Mouse (Mus musculus) E14TG2a.4 (cell line): ENCODE results near the gene Slc10a4.

ENCODE experiments used
- H3K27me3 ChIP-seq: 2 replicates; pipeline ENCODE4 v1.6.1; 2014; ENCODE audit warnings: low read length, control low read depth; ENCODE audit not compliant: insufficient read depth
- H3K36me3 ChIP-seq: 2 replicates; pipeline ENCODE4 v1.6.1; 2014; ENCODE audit warnings: low read length, control low read depth; ENCODE audit not compliant: insufficient read depth
- H3K4me1 ChIP-seq: replicated peaks from 2 replicates; pipeline ENCODE4 v1.6.1; 2014; ENCODE audit warnings: low read depth, low read length, control low read depth
- H3K4me3 ChIP-seq: replicated peaks from 2 replicates; pipeline ENCODE4 v1.5.1; 2014; ENCODE audit warnings: mild to moderate bottlenecking, low read length
- H3K9me3 ChIP-seq: 2 replicates; pipeline ENCODE4 v1.6.1; 2014; ENCODE audit warnings: low read length, control low read depth
- CTCF ChIP-seq: conservative IDR thresholded peaks from 2 replicates; pipeline ENCODE4 v1.5.1; 2014; ENCODE audit warnings: low read length
- NANOG ChIP-seq: IDR thresholded peaks from 2 replicates; pipeline ENCODE4 v1.6.1; 2014; ENCODE audit warnings: borderline replicate concordance, low read length, mixed read lengths
- POU5F1 ChIP-seq: IDR thresholded peaks from 2 replicates; pipeline ENCODE4 v1.6.1; 2014; ENCODE audit warnings: low read length, borderline replicate concordance

Gene Slc10a4

GRCm38 (mm10) chr5:73006784-73007581 is at the start of gene Slc10a4:
TSS of gene Slc10a4 (plus strand) at chr5:73006883.
- H3K4me1 ChIP-seq: peaks cover 9% of the 10 kb centered on the region
- peaks cover 57% of the 10 kb centered on the region for H3K27me3 ChIP-seq
- H3K9me3 ChIP-seq: no peaks in the 10 kb centered on the region
- peak within 1 kb of the TSS; percentile 76 for H3K4me3 ChIP-seq
- H3K36me3 ChIP-seq: no peaks in the 10 kb centered on the region
- TF ChIP-seq NANOG (no peak), CTCF (no peak), POU5F1 (no peak)

GRCm38 (mm10) chr5:72957281-72957680 is 49.4 kb upstream of the Slc10a4 start:
- no peaks in the 10 kb centered on the region for H3K9me3 ChIP-seq
- H3K27me3 ChIP-seq: no peaks in the 10 kb centered on the region
- peaks cover 21% of the 10 kb centered on the region for H3K36me3 ChIP-seq
- no peak overlapping the region for H3K4me3 ChIP-seq
- TF ChIP-seq NANOG: no peak
- TF ChIP-seq CTCF: no peak
- no peak for TF ChIP-seq POU5F1
- H3K4me1 ChIP-seq: no peaks in the 10 kb centered on the region

DNA sequence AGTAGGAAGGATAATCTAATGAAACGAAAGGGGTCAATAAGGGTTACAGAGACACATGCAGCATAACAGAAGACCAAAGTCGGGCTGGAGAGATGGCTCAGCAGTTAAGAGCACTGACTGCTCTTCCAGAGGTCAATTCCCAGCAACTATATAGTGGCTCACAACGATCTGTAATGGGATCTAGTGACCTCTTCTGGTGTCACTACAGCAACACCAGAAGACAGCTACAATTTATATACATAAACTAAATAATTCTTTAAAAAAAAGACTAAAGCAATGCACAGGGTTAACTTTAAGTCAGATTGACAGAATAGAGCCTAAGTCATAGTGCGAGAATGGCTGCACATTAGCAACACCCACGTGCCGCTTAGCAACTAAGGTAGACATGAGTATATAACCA is 46.6 kb upstream of the Slc10a4 start:
- Histone ChIP-seq H3K9me3 (no peaks in the 10 kb centered on the region), H3K27me3 (no peaks in the 10 kb centered on the region), H3K36me3 (peaks cover 31% of the 10 kb centered on the region), H3K4me1 (no peaks in the 10 kb centered on the region), H3K4me3 (no peak overlapping the region)
- TF ChIP-seq POU5F1: no peak
- TF ChIP-seq CTCF: no peak
- no peak for TF ChIP-seq NANOG

DNA sequence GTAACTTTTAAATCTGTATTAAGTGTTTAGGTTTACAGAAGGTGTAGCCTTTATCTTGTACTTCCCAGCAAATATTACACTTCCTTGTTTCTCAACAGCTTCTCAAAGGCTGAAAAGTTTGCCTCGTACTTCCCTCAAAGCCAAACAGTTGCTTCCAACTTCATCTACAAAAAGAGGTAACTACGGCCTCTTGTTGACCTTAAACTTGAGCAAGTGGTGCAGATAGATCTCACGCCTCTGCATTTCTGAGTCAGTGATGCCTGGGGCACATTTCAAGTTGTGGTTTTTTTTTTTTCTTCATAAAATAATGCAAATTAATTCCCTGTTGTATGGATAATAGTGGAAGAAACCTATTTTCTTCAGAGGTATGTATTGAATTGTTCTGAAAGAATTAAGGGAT is 41.0 kb upstream of the Slc10a4 start:
- no peak overlapping the region for H3K4me3 ChIP-seq
- no peaks in the 10 kb centered on the region for H3K27me3 ChIP-seq
- TF ChIP-seq POU5F1 (no peak), CTCF (no peak), NANOG (no peak)
- H3K9me3 ChIP-seq: no peaks in the 10 kb centered on the region
- H3K36me3 ChIP-seq: peaks cover 52% of the 10 kb centered on the region
- H3K4me1 ChIP-seq: 0 out of 2 replicates have a peak, but pooled peaks cover 7% of the 10 kb centered on the region

DNA sequence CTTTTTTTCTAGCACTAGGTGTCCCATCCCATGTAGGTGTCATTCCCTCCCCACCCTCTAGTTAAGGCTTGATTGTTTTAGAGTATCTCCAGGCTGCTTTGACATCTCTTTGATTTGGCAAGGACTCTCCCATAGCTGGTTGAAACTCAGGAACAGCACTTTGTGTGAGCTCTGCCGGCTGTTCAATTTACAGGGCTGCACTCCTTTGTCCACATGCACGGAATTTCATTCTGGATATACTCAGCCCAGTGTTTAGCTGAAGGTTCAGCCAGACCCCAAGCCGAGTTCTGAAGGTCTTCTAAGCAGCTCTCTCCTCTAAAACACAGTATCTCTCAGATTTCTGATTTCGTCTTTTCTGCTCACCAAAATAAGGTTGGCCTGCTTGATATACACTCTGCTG is 34.2 kb upstream of the Slc10a4 start:
- Histone ChIP-seq H3K36me3 (peaks cover 86% of the 10 kb centered on the region), H3K4me3 (no peak overlapping the region), H3K9me3 (no peaks in the 10 kb centered on the region), H3K27me3 (no peaks in the 10 kb centered on the region), H3K4me1 (peaks cover 26% of the 10 kb centered on the region)
- no peak for TF ChIP-seq CTCF
- no peak for TF ChIP-seq NANOG
- no peak for TF ChIP-seq POU5F1

DNA sequence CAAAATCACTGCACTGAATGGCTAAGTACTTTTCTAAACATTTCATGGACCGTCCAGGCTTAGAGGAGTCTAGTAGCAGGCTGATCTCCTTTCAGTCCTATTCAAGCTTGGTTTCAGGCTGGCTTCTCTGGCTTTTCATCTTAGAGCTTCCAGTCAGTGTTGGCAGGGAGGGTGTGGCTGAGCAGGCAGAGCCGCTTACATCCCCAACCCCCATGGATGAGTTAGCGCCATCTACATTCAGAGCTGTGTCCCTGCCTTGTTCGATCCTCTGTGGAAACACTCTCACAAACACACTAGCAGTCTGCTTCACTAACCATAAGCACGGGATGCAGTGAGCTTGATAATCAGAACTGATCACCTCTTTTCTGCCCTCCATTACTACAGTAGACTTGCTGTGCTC is 33.7 kb upstream of the Slc10a4 start:
- TF ChIP-seq POU5F1 (no peak), NANOG (no peak), CTCF (no peak)
- H3K4me1 ChIP-seq: peaks cover 26% of the 10 kb centered on the region
- H3K9me3 ChIP-seq: no peaks in the 10 kb centered on the region
- peaks cover 86% of the 10 kb centered on the region for H3K36me3 ChIP-seq
- H3K4me3 ChIP-seq: no peak overlapping the region
- H3K27me3 ChIP-seq: no peaks in the 10 kb centered on the region

GRCm38 (mm10) chr5:72974602-72975001 is 32.1 kb upstream of the Slc10a4 start, which contains the start of gene Gm10135:
TSS of gene Gm10135 (minus strand) at chr5:72974702.
- no peak for TF ChIP-seq CTCF
- no peak for TF ChIP-seq POU5F1
- no peak for TF ChIP-seq NANOG
- H3K9me3 ChIP-seq: no peaks in the 10 kb centered on the region
- no peak within 1 kb of the TSS for H3K4me3 ChIP-seq

GRCm38 (mm10) chr5:72975996-72976395 is 30.7 kb upstream of the Slc10a4 start:
- H3K4me3 ChIP-seq: no peak overlapping the region
- TF ChIP-seq POU5F1 (no peak), CTCF (no peak), NANOG (no peak)
- H3K27me3 ChIP-seq: no peaks in the 10 kb centered on the region
- no peaks in the 10 kb centered on the region for H3K9me3 ChIP-seq
- H3K4me1 ChIP-seq: peaks cover 24% of the 10 kb centered on the region
- peaks cover 74% of the 10 kb centered on the region for H3K36me3 ChIP-seq

More at GRCm38 (mm10) chr5:72974602-72975001, 32.1 kb upstream of the Slc10a4 start, which contains the start of gene Gm10135:
- H3K27me3 ChIP-seq: no peaks in the 10 kb centered on the region
- peaks cover 26% of the 10 kb centered on the region for H3K4me1 ChIP-seq
- peaks cover 79% of the 10 kb centered on the region for H3K36me3 ChIP-seq
